Mouse (Mus musculus): ENCODE measurements around the gene Gm5294.

Gene Gm5294

DNA sequence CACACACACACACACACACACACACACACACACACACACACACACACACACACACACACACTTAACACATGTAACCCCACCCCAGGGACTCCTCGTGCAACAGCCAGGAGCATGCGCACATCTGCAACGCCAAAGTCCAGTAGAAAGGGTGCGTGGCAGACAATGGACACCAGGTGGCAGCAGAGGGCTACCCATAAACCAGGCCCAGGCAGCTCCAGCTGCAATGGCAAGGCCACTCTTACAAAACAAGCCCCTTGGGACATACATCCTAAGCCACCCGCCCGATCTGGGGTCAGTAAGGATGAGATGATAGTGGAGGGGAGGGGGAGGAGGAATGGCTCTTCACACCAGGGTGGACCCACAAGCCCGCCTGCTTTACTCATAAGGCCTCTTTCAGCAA is 28.2 kb downstream of the Gm5294 start:
- peak; percentile 82 for DNase-seq (ENCODE audit: extremely low spot score, low read depth, low spot score)

DNA sequence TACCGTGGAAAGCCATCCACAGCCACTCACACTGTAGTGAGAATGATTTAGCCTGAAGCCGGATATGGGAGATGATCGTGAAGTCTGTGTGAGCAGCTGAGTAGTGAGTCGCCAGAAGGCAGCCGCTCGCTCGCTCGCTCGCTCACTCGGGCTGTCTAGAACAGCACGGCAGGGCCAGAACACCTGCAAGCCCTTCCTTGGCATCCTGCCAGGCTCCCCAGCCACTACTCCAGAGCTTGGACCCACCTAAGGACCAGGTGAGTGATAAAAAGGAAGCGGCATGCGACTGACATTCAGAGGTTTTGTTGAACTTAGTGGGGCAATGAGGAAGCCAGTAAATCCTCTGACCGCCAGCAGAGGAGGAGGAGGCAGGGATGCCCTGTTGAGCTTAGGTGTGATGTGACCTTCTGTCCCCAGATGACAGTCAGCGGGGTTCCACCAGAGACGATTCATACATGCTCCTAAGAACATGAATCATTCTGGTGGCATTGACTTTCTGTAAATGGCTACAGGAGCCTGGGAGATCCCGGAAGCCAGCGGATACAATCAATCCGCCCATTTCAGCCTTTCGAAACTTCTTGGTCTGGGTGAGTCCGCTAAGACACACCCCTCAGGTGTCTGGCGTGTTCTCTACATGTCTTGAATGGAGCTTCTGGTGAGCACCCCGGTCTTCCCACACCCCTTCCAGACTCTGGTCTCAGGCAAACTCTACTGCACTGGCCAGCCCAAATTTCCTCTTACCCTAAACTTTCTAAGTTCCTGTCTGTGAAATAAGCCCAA is 30.0 kb downstream of the Gm5294 start:
- no peak for DNase-seq (ENCODE audit: extremely low spot score, low read depth, low spot score)

DNA sequence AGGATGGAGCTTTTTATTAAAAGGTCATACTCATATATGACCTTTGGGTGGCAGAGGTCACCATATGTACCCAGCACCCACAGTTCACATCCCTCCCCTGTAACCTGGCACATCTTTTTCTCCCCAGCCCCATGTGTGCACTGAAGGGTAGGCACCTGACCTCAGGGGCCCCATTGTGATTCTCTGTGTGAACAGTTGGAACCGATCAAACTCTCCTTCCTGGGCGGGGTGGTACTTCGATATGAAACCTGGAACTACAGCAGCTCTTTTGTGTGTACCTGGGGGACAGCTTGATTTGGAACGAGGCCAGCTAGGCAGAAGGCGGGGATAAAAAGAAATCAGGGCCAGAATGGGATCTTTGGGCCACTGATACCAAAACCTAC is 30.6 kb downstream of the Gm5294 start:
- no peak for DNase-seq (ENCODE audit: extremely low spot score, low read depth, low spot score)

DNA sequence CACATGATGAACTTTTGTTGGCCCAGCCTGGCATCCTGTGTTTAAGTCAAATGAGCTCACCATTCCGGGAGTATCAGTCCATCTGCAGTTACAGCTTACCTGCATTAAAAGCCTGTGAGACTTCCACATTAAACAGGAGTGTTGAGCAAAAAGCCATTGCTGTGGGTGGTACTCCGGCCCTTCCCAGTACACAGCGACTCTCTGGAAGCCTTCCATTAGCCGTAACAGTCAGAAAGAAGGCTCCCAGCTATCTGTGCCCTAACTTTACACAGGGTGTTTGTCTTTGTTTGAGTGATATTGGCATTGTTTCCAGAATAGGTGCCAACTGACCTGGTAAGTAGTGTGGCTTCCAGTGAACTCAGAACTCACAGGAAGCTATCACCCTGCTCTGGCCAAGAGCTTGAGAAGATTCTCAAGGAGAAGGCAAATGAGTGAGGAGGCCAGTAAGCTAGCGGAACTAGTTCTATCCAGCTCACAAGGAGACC is 31.5 kb downstream of the Gm5294 start:
- no peak for DNase-seq (ENCODE audit: extremely low spot score, low read depth, low spot score)

DNA sequence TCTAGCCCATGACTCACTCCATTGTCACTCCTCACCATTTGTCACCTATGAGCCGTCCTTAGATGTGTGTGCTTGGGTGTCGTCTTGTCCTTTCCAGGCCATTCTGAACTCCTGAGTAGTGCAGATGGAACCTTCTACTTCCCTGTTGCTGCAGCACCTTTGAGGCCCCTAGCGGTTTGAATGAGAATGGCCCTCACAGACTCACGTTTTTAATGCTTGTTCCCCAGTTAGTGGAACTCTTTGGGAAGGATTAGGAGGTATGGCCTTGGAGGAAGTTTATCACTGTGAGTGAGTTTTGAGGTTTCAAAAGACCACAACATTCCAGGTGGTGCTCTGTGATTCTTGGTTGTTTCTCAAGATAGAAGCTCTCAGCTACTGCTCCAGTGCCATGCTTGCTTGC is 32.3 kb downstream of the Gm5294 start:
- DNase-seq (ENCODE audit: extremely low spot score, low read depth, low spot score), result no peak

GRCm38 (mm10) chr5:138853349-138853748 is 33.5 kb downstream of the Gm5294 start:
- no peak for DNase-seq (ENCODE audit: extremely low spot score, low read depth, low spot score)

- no peak for DNase-seq (ENCODE audit: extremely low spot score, low read depth, low spot score)
These were observed 37.2 kb downstream of the Gm5294 start for GRCm38 (mm10) chr5:138857010-138857617.

DNA sequence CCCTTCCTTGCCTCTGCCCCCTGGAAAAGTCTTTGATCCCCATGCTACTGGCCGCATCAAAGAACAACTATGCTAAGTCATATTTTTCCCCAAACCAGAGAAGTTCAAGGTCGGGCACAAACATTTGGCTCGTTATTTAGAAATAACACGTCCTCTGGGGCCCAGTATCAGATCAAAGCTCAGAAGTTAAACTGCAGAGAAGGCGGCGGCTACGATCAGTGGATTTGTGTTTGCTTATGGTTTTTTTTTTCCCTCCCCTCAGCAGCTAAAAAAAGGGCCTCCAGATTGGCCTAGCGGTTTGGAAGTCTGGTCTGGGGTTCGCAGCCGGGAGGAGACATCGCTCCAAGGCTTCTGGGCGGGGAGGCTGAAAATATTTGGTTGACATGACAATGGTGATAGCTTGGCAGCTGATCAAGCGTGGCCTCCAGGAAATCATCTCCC is 38.0 kb downstream of the Gm5294 start:
- no peak for DNase-seq (ENCODE audit: extremely low spot score, low read depth, low spot score)

- no peak for DNase-seq (ENCODE audit: extremely low spot score, low read depth, low spot score)
These were observed 43.8 kb downstream of the Gm5294 start for GRCm38 (mm10) chr5:138863681-138864146.

- DNase-seq (ENCODE audit: extremely low spot score, low read depth, low spot score), result no peak
These were observed 44.3 kb downstream of the Gm5294 start for GRCm38 (mm10) chr5:138864166-138864565.

GRCm38 (mm10) chr5:138864880-138865279 is 45.0 kb downstream of the Gm5294 start:
- DNase-seq (ENCODE audit: extremely low spot score, low read depth, low spot score), result no peak

GRCm38 (mm10) chr5:138865637-138866036 is 45.8 kb downstream of the Gm5294 start:
- no peak for DNase-seq (ENCODE audit: extremely low spot score, low read depth, low spot score)
